Mouse (Mus musculus): ENCODE data around the gene Mrps9.
"Not testable (repeated sequence)": the region's sequence is repeated elsewhere in the genome, so short reads cannot be mapped to it uniquely, and the experiment has no call there.

Mrps9 gene

GRCm38 (mm10) chr1:42850663-42851397, at the start of gene Mrps9:
Gene Mrps9 (plus strand): TSS chr1:42851233.
- peak; percentile 99 for DNase-seq (ENCODE audit: low read depth, low spot score)

GRCm38 (mm10) chr1:42813301-42813845, 37.7 kb upstream of the Mrps9 start:
- no peak for DNase-seq (ENCODE audit: low read depth, low spot score)

DNA sequence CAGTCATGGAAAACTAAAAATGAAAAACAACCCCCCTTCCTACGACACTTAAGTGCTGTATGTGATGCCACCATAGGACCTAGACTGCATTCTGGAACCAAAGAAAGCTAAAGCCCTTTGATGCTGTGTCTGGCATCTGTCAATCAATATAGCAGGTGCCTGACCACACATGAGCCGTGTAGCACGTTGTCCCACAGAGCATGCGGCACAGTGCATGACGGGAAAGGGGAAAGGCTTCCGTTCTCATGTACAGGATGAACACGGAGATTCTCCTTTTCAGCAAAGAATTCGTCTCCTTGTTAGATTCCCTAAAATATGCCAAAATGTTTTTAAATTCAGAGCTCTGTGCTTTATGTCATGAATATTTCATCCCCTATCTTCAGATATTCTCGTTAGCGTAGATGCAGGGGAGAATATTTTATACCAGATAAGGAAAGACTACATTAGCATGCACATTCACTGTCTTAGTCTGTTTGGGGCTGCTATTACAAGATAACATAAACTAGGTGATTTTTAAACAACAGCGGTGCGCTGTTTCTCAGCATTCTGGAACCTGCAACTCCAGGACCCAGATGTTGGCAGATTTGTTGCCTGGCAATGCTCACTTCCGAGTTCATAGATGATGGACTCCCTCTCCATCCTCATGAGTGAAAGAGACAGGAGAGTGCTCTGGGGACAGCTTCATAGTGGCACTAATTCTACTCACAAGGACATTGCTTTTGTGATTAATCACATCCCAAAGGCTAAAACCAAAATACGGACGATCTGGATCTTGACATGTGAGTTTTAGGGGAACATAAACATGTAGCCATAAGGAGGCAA, 36.0 kb upstream of the Mrps9 start:
- no peak for DNase-seq (ENCODE audit: low read depth, low spot score)

- DNase-seq (ENCODE audit: low read depth, low spot score), result no peak
Observed at GRCm38 (mm10) chr1:42851398-42851767, 350 bp downstream of the Mrps9 start.

DNA sequence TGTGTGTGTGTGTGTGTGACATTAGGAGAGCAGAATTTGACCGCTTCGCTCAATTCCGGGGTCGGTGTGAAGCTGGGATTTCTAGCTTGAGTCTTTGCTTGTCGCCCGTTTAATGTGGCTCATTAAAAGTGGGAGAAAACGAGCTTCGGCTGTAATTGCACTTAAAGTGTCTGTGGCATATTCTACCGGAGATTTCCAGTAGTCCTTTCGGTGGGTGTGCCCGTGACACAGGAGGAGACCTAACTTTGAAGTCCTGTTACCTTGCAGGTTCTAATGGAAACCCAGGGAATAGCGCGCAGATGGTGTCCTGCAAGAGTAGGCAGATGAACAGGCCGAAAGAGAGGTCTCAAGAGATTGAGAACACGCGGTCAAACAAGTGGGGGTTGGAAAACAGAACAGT, 777 bp downstream of the Mrps9 start:
- peak; percentile 17 for DNase-seq (ENCODE audit: low read depth, low spot score)

GRCm38 (mm10) chr1:42864719-42865250, 13.8 kb downstream of the Mrps9 start:
- no peak for DNase-seq (ENCODE audit: low read depth, low spot score)

DNA sequence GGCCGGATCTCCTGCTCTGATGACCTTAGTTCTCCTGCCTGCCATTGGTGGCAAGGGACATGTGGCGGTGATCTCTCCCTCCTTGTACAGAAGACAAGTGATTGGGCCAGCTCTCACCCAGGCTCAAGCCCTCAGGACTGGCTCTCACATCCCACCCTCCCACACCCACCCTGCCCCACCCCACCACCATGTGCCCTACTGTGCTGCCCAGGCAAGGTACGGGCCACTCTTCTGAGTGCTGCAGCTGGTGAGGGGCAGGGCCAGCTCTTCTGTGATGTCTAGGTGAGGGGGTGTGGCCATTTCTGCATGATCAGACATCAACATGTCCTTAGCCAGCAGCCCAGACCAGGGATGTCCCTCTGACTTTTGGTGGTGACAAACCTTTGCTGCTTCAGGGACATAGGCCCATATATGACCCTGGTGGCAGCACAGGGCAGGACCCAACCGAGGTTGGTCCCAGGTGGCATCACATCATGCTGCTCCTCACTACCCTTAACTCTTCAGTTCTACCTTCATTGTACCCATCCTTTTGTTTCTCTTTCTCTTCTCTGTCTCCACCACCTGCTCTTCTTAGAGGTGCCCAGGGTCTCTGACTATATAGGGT, 14.4 kb downstream of the Mrps9 start:
- no peak for DNase-seq (ENCODE audit: low read depth, low spot score)

DNA sequence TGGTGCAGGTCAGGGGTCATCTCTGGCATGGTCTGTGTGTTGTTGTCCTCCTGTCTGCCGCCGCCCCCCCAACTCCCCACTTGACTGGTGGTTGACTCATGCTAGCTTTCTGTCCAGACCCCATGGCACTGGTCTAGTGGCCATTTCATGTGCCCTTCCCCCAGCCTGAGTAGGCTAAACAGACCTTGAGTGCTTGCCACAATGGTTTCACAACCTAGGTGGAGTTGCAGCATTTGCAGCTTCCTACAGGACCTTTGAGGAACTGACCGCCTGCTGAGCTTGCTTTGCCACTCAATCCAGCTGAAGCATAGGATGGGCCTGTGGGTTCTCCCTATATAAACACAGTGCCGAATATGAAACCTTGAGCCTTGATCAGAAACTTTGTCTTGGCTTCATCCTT, 15.0 kb downstream of the Mrps9 start:
- DNase-seq (ENCODE audit: low read depth, low spot score), result no peak

DNA sequence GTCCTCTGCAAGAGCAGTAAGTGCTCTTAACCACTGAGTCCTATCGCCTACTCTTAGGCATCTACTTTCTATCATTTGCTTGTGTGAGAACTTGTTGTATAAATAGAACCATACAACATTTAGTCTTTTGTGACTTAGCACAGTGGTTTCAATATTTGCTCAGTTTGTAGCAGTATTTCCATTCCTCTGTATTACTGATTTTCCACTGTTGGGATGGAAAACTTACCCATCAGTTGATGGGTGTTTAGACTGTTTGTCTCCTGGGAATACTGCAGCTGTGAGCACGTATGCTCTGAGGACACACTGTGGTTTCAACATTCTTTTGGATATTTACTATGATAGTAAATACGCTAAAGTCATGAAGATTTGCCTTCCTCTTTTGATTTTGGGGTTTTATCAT, 16.2 kb downstream of the Mrps9 start:
- DNase-seq (ENCODE audit: low read depth, low spot score), result no peak

DNA sequence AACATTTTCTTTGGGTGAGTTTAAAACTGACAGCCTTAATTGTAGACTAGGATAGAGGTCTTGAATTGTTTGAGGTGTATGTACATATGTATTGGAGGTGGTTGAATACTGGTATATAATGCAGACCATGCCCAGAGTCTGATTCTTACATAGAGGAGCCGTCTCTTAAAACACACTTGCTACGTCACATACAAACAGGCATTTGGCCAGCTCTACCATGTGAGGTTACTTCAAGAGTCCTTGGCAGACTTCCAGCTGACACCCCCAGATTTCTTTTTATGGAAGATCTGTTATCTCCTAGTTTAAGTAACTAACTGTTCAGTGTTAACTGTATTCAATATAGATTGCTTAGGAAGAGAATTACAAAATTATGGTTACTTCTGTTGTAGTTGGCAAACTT, 23.1 kb downstream of the Mrps9 start:
- DNase-seq (ENCODE audit: low read depth, low spot score), result no peak

DNA sequence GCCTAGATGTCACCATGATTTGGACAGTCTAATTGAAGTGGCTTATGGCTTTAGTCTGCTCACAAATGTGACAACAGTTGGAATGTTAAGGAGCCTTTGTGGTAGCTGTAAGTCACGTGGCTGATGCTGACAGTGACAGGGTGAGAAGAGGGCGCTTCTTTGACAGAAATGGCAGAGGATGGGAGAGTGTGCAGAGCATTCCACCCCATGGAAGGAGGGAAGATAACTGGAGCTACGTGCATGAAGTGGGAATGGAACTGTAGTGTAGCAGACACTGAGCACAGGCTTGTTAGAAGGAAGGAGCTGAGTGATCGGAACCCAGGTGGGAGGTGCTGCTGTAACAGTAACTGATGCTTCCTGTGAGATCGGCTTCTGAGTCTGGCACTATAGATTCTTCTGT, 24.2 kb downstream of the Mrps9 start:
- DNase-seq (ENCODE audit: low read depth, low spot score), result no peak

DNA sequence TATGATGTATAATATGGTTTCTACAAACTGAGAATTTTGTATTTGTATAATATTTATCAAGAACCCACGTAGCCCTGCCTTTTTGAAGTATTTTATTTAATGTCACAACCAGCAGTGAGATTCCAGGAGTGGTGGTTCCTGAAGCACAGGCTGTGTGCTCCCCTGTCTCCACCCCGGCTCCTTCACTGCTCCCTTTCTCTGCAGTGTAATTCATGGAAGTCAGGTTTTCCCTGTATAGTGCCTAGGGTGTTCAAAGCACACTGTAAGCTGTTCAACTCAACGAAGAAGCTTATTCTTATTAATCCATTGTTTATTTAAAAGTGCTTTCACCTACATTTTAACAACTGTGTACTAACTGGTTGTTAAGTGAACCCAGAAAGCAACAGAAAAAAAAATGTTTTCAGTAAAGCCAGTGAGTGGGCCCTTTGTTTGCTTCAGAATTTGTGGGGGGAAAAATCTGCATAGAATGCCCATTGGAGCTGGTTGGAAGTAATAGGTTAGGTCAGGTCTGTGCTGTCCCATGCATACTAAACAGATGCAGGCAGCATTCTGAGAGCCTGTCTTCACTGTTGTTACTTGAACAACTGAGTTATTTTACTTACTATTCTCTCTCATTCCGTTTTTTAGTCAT, 25.5 kb downstream of the Mrps9 start:
- DNase-seq (ENCODE audit: low read depth, low spot score), result no peak

- DNase-seq (ENCODE audit: low read depth, low spot score), result no peak
Observed at GRCm38 (mm10) chr1:42877264-42877663, 26.2 kb downstream of the Mrps9 start.

- no peak for DNase-seq (ENCODE audit: low read depth, low spot score)
Observed at GRCm38 (mm10) chr1:42878851-42879250, 27.8 kb downstream of the Mrps9 start.

- DNase-seq (ENCODE audit: low read depth, low spot score), result no peak
Observed at GRCm38 (mm10) chr1:42882258-42882657, 31.2 kb downstream of the Mrps9 start.

- DNase-seq (ENCODE audit: low read depth, low spot score), result not testable (repeated sequence)
Observed at GRCm38 (mm10) chr1:42883418-42883817, 32.4 kb downstream of the Mrps9 start.

DNA sequence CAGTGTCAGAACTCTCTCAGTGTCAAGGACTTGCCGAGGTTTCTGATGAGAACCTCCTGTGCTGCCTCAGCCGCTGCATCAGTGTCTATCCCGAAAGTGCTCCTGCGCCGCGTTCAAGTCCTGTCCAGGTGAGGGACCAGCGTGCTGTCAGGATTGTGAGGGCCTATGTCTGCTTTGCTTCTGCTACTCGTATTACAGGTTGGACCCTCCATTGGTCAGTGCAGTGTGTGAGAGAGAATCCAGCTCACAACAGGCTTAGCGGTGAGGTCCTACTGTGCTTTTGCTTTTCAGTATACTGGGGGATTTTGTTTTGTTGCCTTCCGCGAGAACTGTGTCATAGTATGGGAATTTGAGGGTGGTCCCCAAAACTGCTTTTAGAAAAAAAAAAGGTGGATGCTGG, 36.8 kb downstream of the Mrps9 start:
- no peak for DNase-seq (ENCODE audit: low read depth, low spot score)

- DNase-seq (ENCODE audit: low read depth, low spot score), result no peak
Observed at GRCm38 (mm10) chr1:42888541-42889349, 37.7 kb downstream of the Mrps9 start.

DNA sequence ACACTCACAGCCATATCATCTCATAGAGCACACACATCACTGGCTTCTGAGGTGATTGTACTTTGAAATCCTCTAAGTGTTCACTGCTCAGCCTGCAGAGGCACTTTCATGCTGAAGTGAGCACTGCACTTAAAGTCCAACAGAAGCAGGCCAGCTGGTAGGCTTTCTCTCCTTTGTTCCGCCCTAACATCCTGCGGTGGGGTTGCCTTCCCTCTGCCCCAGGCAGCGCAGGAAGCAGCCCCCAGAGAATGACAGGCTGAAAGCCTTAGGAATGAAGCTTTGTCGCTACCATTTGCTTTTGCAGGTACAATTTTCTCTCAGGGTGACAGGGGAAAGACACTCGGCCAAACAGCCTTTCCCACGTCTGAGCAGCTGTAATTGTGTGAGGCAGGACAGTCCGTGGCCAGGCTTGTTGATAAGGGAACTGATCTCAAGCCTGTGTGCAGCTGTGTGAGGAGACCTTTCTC, 38.4 kb downstream of the Mrps9 start:
- no peak for DNase-seq (ENCODE audit: low read depth, low spot score)

DNA sequence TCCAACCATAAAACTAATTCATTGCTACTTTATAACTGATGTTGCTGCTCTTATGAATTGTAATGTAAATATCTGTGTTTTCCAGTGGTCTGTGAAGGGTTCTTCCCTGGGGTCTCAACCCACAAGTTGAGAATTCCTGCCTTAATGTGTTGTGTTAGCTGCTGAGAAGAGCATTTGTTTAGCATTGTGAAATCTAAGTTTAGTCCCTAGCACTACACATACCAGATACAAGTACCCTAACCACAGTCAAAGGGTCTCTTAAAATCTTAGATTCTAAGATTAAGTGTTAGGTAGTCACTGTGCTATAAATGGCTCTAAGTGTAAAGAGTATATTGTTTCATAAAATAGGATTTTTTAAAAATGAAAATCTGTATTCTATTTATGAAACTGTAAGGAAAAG, 43.7 kb downstream of the Mrps9 start:
- DNase-seq (ENCODE audit: low read depth, low spot score), result no peak

GRCm38 (mm10) chr1:42905148-42905547, 54.1 kb downstream of the Mrps9 start:
- no peak for DNase-seq (ENCODE audit: low read depth, low spot score)

Data from CD4-positive, CD25-positive, alpha-beta regulatory T cell, adult 2 months (primary cell).